Mouse (Mus musculus) ES-Bruce4 (cell line): ENCODE results near the gene Kif26b. TPM values are rescaled to one million over a fixed set of nuclear protein-coding genes. Genes with fewer than 3 reads are reported as not detected.

Source experiments
- H3K27ac ChIP-seq: 2 replicates; pipeline ENCODE4 v1.5.1; 2012; ENCODE audit warnings: low read length, inconsistent platforms; ENCODE audit not compliant: insufficient read depth
- H3K27me3 ChIP-seq: 2 replicates; pipeline ENCODE4 v1.6.1; 2012; ENCODE audit warnings: mild to moderate bottlenecking, low read length, inconsistent platforms; ENCODE audit not compliant: control insufficient read depth, poor library complexity, insufficient read depth, severe bottlenecking
- H3K36me3 ChIP-seq: 2 replicates; pipeline ENCODE4 v1.6.1; 2012; ENCODE audit warnings: inconsistent platforms, mild to moderate bottlenecking, low read length, moderate library complexity; ENCODE audit not compliant: control insufficient read depth, poor library complexity, insufficient read depth, severe bottlenecking
- H3K4me1 ChIP-seq: one replicate; pipeline ENCODE4 v1.8.1; 2011; ENCODE audit warnings: low read length; ENCODE audit not compliant: control insufficient read depth, insufficient read depth
- H3K4me3 ChIP-seq: 2 replicates; pipeline ENCODE4 v1.5.1; 2011; ENCODE audit warnings: low read depth, mild to moderate bottlenecking, low read length
- H3K9ac ChIP-seq: 2 replicates; pipeline ENCODE4 v1.6.1; 2012; ENCODE audit warnings: low read depth, mild to moderate bottlenecking, inconsistent platforms; ENCODE audit not compliant: poor library complexity, severe bottlenecking
- H3K9me3 ChIP-seq: replicated peaks from 2 replicates; pipeline ENCODE4 v1.6.1; 2012; ENCODE audit warnings: mild to moderate bottlenecking, low read length, inconsistent platforms; ENCODE audit not compliant: control insufficient read depth, poor library complexity, insufficient read depth, severe bottlenecking
- CTCF ChIP-seq: IDR thresholded peaks from one replicate; pipeline ENCODE4 v1.8.1; 2011; ENCODE audit warnings: low read depth, low read length
- EP300 ChIP-seq: IDR thresholded peaks from 2 replicates; pipeline ENCODE4 v1.6.1; 2011; ENCODE audit warnings: low read depth, low read length; ENCODE audit not compliant: insufficient read depth
- POLR2A ChIP-seq: IDR thresholded peaks from one replicate; pipeline ENCODE4 v1.8.1; 2011; ENCODE audit warnings: low read length; ENCODE audit not compliant: insufficient read depth
- polyA plus RNA-seq: library from polyadenylated mRNA; stranded (reverse); fragments of >200 nt; gene quantifications from 2 replicates; pipeline ENCODE4 v1.2.4, GENCODE M21; 2011; ENCODE audit warnings: low read depth; ENCODE audit not compliant: missing spikeins, insufficient read depth, insufficient read length

The Kif26b gene
- polyA plus RNA-seq, 1 experiment, result 0.31 TPM

DNA sequence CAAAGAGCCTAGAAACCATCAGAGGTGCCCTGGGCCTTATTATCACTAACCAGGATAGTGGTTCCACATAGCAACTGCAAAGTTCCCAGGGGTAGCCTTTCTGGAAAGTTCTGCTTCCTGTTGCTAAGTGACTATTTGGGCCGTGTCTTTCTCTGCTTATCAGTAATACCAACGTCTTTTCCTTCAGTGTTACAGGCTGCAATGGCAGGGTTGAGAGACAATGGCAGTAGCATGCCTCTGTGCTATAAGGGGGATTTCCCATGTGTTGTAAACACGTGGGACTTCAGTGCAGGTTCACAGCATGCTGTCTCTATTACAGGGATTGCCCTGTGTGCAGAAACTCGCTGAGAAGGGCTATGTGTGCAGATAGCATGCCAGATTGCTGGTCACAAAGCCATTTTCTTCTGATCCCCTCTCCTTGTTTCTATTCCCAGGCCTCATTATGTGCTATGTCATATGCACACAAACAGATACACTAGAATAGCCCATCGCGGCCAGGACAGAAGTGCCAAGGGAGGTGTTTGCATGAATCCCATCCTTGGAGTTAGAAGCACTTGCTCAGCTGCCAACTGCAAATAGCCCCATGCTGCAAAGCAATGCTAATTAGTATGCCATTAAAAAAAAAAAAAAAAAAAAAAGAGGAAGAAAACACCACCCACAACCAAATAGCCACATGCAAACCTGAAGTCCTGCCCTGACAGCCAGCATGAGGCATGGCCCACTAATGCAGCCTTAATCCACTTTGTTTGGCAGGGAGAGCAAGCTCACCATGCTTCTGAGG is 384.2 kb downstream of the Kif26b start:
- H3K27ac ChIP-seq, result no peak overlapping the region
- H3K4me3 ChIP-seq, result no peak overlapping the region
- no peak overlapping the region for H3K9ac ChIP-seq
- TF ChIP-seq CTCF (no peak), POLR2A (no peak), EP300 (no peak)
- no peaks in the 10 kb centered on the region for H3K4me1 ChIP-seq
- no peaks in the 10 kb centered on the region for H3K9me3 ChIP-seq
- H3K36me3 ChIP-seq, result no peaks in the 10 kb centered on the region
- H3K27me3 ChIP-seq, result no peaks in the 10 kb centered on the region

GRCm38 (mm10) chr1:178915056-178915455 is 386.1 kb downstream of the Kif26b start:
- Histone ChIP-seq H3K36me3 (no peaks in the 10 kb centered on the region), H3K4me3 (no peak overlapping the region), H3K27me3 (no peaks in the 10 kb centered on the region), H3K9ac (no peak overlapping the region), H3K4me1 (no peaks in the 10 kb centered on the region), H3K9me3 (no peaks in the 10 kb centered on the region), H3K27ac (no peak overlapping the region)
- TF ChIP-seq POLR2A, result no peak
- TF ChIP-seq CTCF, result no peak
- no peak for TF ChIP-seq EP300

GRCm38 (mm10) chr1:178917194-178917902 is 388.4 kb downstream of the Kif26b start:
- peak overlapping the region; percentile 53 for H3K4me3 ChIP-seq

DNA sequence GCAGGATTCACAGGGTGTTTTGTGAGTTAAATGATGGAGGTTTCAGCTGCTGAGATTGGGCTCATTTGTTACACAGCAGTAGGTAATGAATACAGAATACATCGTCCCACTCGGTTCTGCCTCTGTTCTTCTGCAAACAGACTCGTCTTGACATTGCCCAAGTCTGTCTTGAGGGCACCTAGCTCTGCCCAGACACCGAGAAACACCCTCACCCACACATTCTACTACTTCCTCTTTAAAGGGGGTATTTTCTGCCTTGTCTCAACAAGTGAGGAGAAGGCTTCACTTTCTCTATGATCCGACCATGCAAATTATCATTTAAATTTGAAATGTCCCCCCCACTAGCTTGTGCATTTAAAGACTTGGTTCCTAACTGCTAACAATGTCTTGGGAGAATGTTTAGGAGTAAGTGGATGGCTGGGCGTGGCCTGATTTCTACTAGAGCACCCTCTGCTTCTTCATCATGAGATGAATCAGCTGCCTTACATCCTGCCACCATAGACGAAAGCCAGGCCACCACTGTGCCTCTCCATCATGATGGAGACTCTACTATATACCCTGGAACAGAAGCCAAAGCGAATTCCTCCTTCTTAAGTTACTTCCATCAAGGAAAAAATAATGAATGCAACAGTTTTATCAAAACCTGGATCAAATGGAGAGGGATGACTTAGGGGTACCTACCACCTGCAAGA is 395.7 kb downstream of the Kif26b start:
- Histone ChIP-seq H3K4me1 (no peaks in the 10 kb centered on the region), H3K9me3 (no peaks in the 10 kb centered on the region), H3K4me3 (no peak overlapping the region), H3K9ac (no peak overlapping the region), H3K27me3 (no peaks in the 10 kb centered on the region), H3K36me3 (no peaks in the 10 kb centered on the region), H3K27ac (no peak overlapping the region)
- no peak for TF ChIP-seq POLR2A
- no peak for TF ChIP-seq CTCF
- no peak for TF ChIP-seq EP300

More at GRCm38 (mm10) chr1:178917194-178917902, 388.4 kb downstream of the Kif26b start:
- no peak overlapping the region for H3K9ac ChIP-seq
- no peak overlapping the region for H3K27ac ChIP-seq
- H3K36me3 ChIP-seq, result no peaks in the 10 kb centered on the region
- TF ChIP-seq EP300 (no peak), POLR2A (no peak)
- H3K9me3 ChIP-seq, result no peaks in the 10 kb centered on the region
- no peaks in the 10 kb centered on the region for H3K27me3 ChIP-seq
- H3K4me1 ChIP-seq, result no peaks in the 10 kb centered on the region

GRCm38 (mm10) chr1:178929531-178929930 is 400.6 kb downstream of the Kif26b start:
- no peaks in the 10 kb centered on the region for H3K36me3 ChIP-seq
- H3K9ac ChIP-seq, result no peak overlapping the region
- no peak overlapping the region for H3K4me3 ChIP-seq
- H3K27ac ChIP-seq, result no peak overlapping the region
- H3K4me1 ChIP-seq, result no peaks in the 10 kb centered on the region
- TF ChIP-seq EP300 (no peak), POLR2A (no peak), CTCF (no peak)
- no peaks in the 10 kb centered on the region for H3K9me3 ChIP-seq
- H3K27me3 ChIP-seq, result no peaks in the 10 kb centered on the region
